Mouse (Mus musculus) cerebellum, adult 2 months (tissue): Measurements from ENCODE around the gene Npb.

ENCODE experiments used
- CTCF ChIP-seq: fragments of 200-500 bp; IDR thresholded peaks from 2 replicates; pipeline ENCODE4 v1.5.1; 2011; ENCODE audit warnings: low read depth, mild to moderate bottlenecking, control low read depth, low read length, moderate library complexity, borderline replicate concordance; ENCODE audit not compliant: insufficient read depth
- POLR2A ChIP-seq: fragments of 200-500 bp; IDR thresholded peaks from 2 replicates; pipeline ENCODE4 v1.6.1; 2011; ENCODE audit warnings: low read length, control low read depth, borderline replicate concordance; ENCODE audit not compliant: insufficient read depth

GRCm38 (mm10) chr11:120609250-120609649 lies 973 bp downstream of the Npb start:
- TF ChIP-seq POLR2A: no peak
- no peak for TF ChIP-seq CTCF
